Mouse (Mus musculus) midbrain, postnatal 0 days (tissue): Measurements from ENCODE around the gene Reep1. TPM values are rescaled to one million over a fixed set of nuclear protein-coding genes. Genes with fewer than 3 reads are reported as not detected.

Experiments
- ATAC-seq: fragments of 200-750 bp; cut with Nextera tagmentation; 2 replicates; pipeline ENCODE4 v1.8.0; 2017; ENCODE audit warnings: moderate number of reproducible peaks, mild to moderate bottlenecking, moderate TSS enrichment, moderate library complexity; ENCODE audit not compliant: low FRiP score
- DNase-seq: peaks from one replicate; pipeline ENCODE4 v3.0.0-alpha.2; 2015; ENCODE audit warnings: low spot score
- H3K27ac ChIP-seq: fragments of 300-500 bp; sonication (generic); 2 replicates; pipeline ENCODE4 v1.5.1; 2014; ENCODE audit warnings: low read depth, mild to moderate bottlenecking, low read length, mixed read lengths
- H3K27me3 ChIP-seq: fragments of 300-500 bp; sonication (generic); 2 replicates; pipeline ENCODE4 v1.6.1; 2014; ENCODE audit warnings: low read length, control low read depth, mixed read lengths; ENCODE audit not compliant: insufficient read depth
- H3K36me3 ChIP-seq: fragments of 300-500 bp; sonication (generic); 2 replicates; pipeline ENCODE4 v1.6.1; 2014; ENCODE audit warnings: low read length, control low read depth, mixed read lengths; ENCODE audit not compliant: insufficient read depth
- H3K4me1 ChIP-seq: fragments of 300-500 bp; sonication (generic); 2 replicates; pipeline ENCODE4 v1.6.1; 2014; ENCODE audit warnings: mild to moderate bottlenecking, control low read depth, antibody characterized with exemption, low read length, mixed read lengths; ENCODE audit not compliant: insufficient read depth
- H3K4me2 ChIP-seq: fragments of 300-500 bp; sonication (generic); 2 replicates; pipeline ENCODE4 v1.6.1; 2014; ENCODE audit warnings: low read depth, mild to moderate bottlenecking, low read length, mixed read lengths; ENCODE audit not compliant: poor library complexity, severe bottlenecking
- H3K4me3 ChIP-seq: fragments of 300-500 bp; sonication (generic); 2 replicates; pipeline ENCODE4 v1.5.1; 2014; ENCODE audit warnings: low read depth, mild to moderate bottlenecking, low read length, moderate library complexity
- H3K9ac ChIP-seq: fragments of 300-500 bp; sonication (generic); replicated peaks from 2 replicates; pipeline ENCODE4 v1.6.1; 2014; ENCODE audit warnings: mild to moderate bottlenecking, low read length, moderate library complexity, mixed read lengths; ENCODE audit not compliant: poor library complexity, severe bottlenecking
- H3K9me3 ChIP-seq: fragments of 300-500 bp; sonication (generic); 2 replicates; pipeline ENCODE4 v1.6.1; 2016; ENCODE audit warnings: low read length, control low read depth
- CTCF ChIP-seq: IDR thresholded peaks from 2 replicates; pipeline ENCODE4 v1.5.1; 2016; ENCODE audit warnings: antibody characterized with exemption, mild to moderate bottlenecking
- WGBS: fragments of 180-500 bp; shearing (Covaris S2); extraction: QIAGEN DNeasy Blood & Tissue Kit; methylation state at CpG from one replicate; pipeline ENCODE4 v1.1.7; 2014; 5-methylcytosine and 5-hydroxymethylcytosine counted together
- polyA plus RNA-seq: library from polyadenylated mRNA; unstranded; fragments of >200 nt; fragmentation: Nextera tagmentation; extraction: Ambion mirVana; gene quantifications from 2 replicates; pipeline ENCODE4 v1.2.1, GENCODE M21; 2015
- total RNA-seq: library from RNA; depleted of rRNA; stranded (reverse); fragments of >200 nt; gene quantifications from 2 replicates; pipeline ENCODE4 v1.2.3, GENCODE M21; 2014

Gene Reep1
- total and polyA plus RNA-seq, 2 experiments from 2014 or later, result 274 to 404 TPM

GRCm38 (mm10) chr6:71738611-71739010, 31.2 kb downstream of the Reep1 start:
- Histone ChIP-seq H3K9me3 (no peaks in the 10 kb centered on the region), H3K27me3 (no peaks in the 10 kb centered on the region), H3K9ac (no peak overlapping the region), H3K27ac (no peak overlapping the region), H3K4me1 (peaks cover 12% of the 10 kb centered on the region), H3K4me2 (no peak overlapping the region), H3K36me3 (no peaks in the 10 kb centered on the region), H3K4me3 (no peak overlapping the region)
- no peak for TF ChIP-seq CTCF
- DNase-seq, result peak; percentile 76
- WGBS, result 63% methylated on average over 4 of the region's 4 CpGs
- no peak for ATAC-seq

GRCm38 (mm10) chr6:71740921-71741320, 33.6 kb downstream of the Reep1 start:
- Histone ChIP-seq H3K27ac (peak overlapping the region; percentile 27), H3K27me3 (no peaks in the 10 kb centered on the region), H3K4me1 (peaks cover 12% of the 10 kb centered on the region), H3K9ac (peak overlapping the region; percentile 33; the same call in 1 of the 2 replicates), H3K4me2 (peak overlapping the region; percentile 1; the same call in 1 of the 2 replicates), H3K9me3 (no peaks in the 10 kb centered on the region), H3K36me3 (no peaks in the 10 kb centered on the region), H3K4me3 (no peak overlapping the region)
- ATAC-seq (peak; percentile 33; the same call in 1 of the 2 replicates), DNase-seq (peak; percentile 80)
- no peak for TF ChIP-seq CTCF
- WGBS, result 20% methylated on average over 13 of the region's 13 CpGs

GRCm38 (mm10) chr6:71741998-71742636, 34.8 kb downstream of the Reep1 start:
- H3K4me2 ChIP-seq, result no peak overlapping the region
- ATAC-seq (no peak), DNase-seq (no peak)
- H3K4me1 ChIP-seq, result peaks cover 12% of the 10 kb centered on the region
- TF ChIP-seq CTCF, result no peak
- H3K9me3 ChIP-seq, result no peaks in the 10 kb centered on the region
- H3K27me3 ChIP-seq, result no peaks in the 10 kb centered on the region
- no peak overlapping the region for H3K4me3 ChIP-seq
- H3K36me3 ChIP-seq, result no peaks in the 10 kb centered on the region
- no peak overlapping the region for H3K27ac ChIP-seq
- 81% methylated on average over 6 of the region's 6 CpGs for WGBS
- H3K9ac ChIP-seq, result no peak overlapping the region

DNA sequence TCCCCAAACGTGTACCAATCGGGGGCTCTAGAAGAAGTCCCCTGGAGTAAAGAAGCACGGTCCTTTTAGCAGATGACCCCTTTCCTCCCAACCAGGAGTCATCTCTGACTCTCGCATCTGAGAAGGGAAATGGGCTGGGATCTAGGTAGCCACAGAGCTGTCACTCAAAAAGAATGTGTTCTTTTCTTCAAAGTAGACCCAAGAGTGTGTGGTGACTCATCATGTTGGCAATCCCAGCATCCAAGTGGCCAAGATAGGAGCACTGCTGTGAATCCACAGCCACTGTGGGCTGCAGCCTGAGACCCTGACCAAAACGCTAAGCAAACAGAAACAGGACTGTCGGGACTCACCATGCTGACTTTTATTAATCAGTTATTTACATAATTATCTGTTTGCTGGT, 37.6 kb downstream of the Reep1 start:
- no peaks in the 10 kb centered on the region for H3K27me3 ChIP-seq
- H3K27ac ChIP-seq, result no peak overlapping the region
- no peak for DNase-seq
- H3K9ac ChIP-seq, result no peak overlapping the region
- H3K4me2 ChIP-seq, result no peak overlapping the region
- no peak for ATAC-seq
- no peaks in the 10 kb centered on the region for H3K9me3 ChIP-seq
- peaks cover 9% of the 10 kb centered on the region for H3K4me1 ChIP-seq
- no peak overlapping the region for H3K4me3 ChIP-seq
- no peaks in the 10 kb centered on the region for H3K36me3 ChIP-seq
- TF ChIP-seq CTCF, result no peak
- WGBS, result 83% methylated on average over 6 of the region's 6 CpGs

- Histone ChIP-seq H3K4me2 (no peak overlapping the region), H3K4me3 (no peak overlapping the region), H3K9me3 (no peaks in the 10 kb centered on the region), H3K9ac (no peak overlapping the region), H3K36me3 (no peaks in the 10 kb centered on the region), H3K27me3 (no peaks in the 10 kb centered on the region), H3K4me1 (peaks cover 2% of the 10 kb centered on the region; the same call in 1 of the 2 replicates), H3K27ac (no peak overlapping the region)
- no peak for TF ChIP-seq CTCF
- no peak for ATAC-seq
- DNase-seq, result no peak
- WGBS, result 50% methylated on average over 9 of the region's 9 CpGs
Observed at GRCm38 (mm10) chr6:71745482-71746234, 38.3 kb downstream of the Reep1 start.

DNA sequence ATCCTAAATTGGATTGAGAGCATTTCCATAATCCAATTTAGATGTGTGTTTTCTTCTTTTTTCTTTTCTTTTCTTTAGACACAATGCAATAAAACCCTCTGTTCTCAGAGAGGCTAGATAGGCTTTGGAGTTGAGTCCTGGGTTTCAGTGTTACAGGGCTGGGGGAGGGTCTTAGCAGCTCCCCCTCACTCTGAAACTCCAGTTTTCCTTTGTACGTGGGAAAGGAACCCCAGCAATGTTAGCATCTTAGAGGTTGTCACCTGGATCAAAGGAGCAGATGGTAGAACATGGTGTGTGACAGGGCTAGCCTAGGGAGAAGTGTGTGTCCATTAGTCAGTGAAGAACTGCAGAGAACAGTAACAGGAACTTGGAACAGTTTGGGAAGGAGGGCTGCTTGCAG, 38.9 kb downstream of the Reep1 start:
- H3K27me3 ChIP-seq, result no peaks in the 10 kb centered on the region
- no peaks in the 10 kb centered on the region for H3K36me3 ChIP-seq
- no peaks in the 10 kb centered on the region for H3K4me1 ChIP-seq
- ATAC-seq (no peak), DNase-seq (no peak)
- no peak overlapping the region for H3K4me3 ChIP-seq
- no peak overlapping the region for H3K27ac ChIP-seq
- WGBS, result 11% methylated on average over 1 of the region's 1 CpGs
- no peak overlapping the region for H3K4me2 ChIP-seq
- no peak for TF ChIP-seq CTCF
- no peaks in the 10 kb centered on the region for H3K9me3 ChIP-seq
- H3K9ac ChIP-seq, result no peak overlapping the region
